Comparison of ENCODE assay signal across 8 mouse cellular contexts in genomic region chr11:32642899-32643886, GRCm38 (mm10). TPM values are rescaled to one million over a fixed set of nuclear protein-coding genes. Genes with fewer than 3 reads are reported as not detected.
DNase-seq lines count a peak whose midpoint lies in the region; ATAC-seq and TF ChIP-seq lines count a peak whose summit lies in the region.

No protein-coding gene starts in this region.

- H3K79me2 ChIP-seq in macrophage (ENCODE audit: inconsistent target), result peaks cover 53% of the 10 kb centered on the region

- H3K4me1 ChIP-seq in spleen, adult 2 months (ENCODE audit: control insufficient read depth, insufficient read depth, insufficient read length), result peaks cover 6% of the 10 kb centered on the region; the same call in 1 of the 2 replicates
- H3K4me1 ChIP-seq in forebrain, embryonic 11.5 days (replicated peaks; ENCODE audit: control insufficient read depth, insufficient read depth, low read length), result no peaks in the 10 kb centered on the region
- H3K4me1 ChIP-seq in hindbrain, embryonic 16.5 days (ENCODE audit: control insufficient read depth, insufficient read depth, low read depth, low read length), result peaks cover 16% of the 10 kb centered on the region

- H3K9me3 ChIP-seq in forebrain, embryonic 11.5 days (ENCODE audit: control insufficient read depth, low read length), result no peaks in the 10 kb centered on the region
- no peaks in the 10 kb centered on the region for H3K9me3 ChIP-seq in hindbrain, embryonic 16.5 days (ENCODE audit: control insufficient read depth, low read length)

- under 1% methylated on average over 54 of the region's 54 CpGs for WGBS in spleen, adult 2 months
- 1% methylated on average over 48 of the region's 54 CpGs for whole genome bisulfite sequencing in forebrain, embryonic 11.5 days
- WGBS in hindbrain, embryonic 16.5 days, result under 1% methylated on average over 36 of the region's 54 CpGs
- WGBS in macrophage (ENCODE audit: missing documents), result under 1% methylated on average over 48 of the region's 54 CpGs

- H3K4me3 ChIP-seq in spleen, adult 2 months (ENCODE audit: extremely low read depth, insufficient read depth, insufficient read length), result peak overlapping the region; percentile 69
- peak overlapping the region; percentile 99 for H3K4me3 ChIP-seq in forebrain, embryonic 11.5 days (ENCODE audit: low read depth, low read length)
- peak overlapping the region; percentile 96 for H3K4me3 ChIP-seq in hindbrain, embryonic 16.5 days (ENCODE audit: low read length)
- H3K4me3 ChIP-seq in macrophage (ENCODE audit: inconsistent target), result peak overlapping the region; percentile 76

- H3K27me3 ChIP-seq in spleen, adult 2 months (ENCODE audit: control insufficient read depth, insufficient read depth, low read length), result no peaks in the 10 kb centered on the region
- no peaks in the 10 kb centered on the region for H3K27me3 ChIP-seq in forebrain, embryonic 11.5 days (ENCODE audit: control insufficient read depth, insufficient read depth, low read length)
- no peaks in the 10 kb centered on the region for H3K27me3 ChIP-seq in hindbrain, embryonic 16.5 days (replicated peaks; ENCODE audit: control insufficient read depth, insufficient read depth, low read length)

- H3K4me2 ChIP-seq in forebrain, embryonic 11.5 days (ENCODE audit: low read depth, low read length, severe bottlenecking), result peak overlapping the region; percentile 47
- H3K4me2 ChIP-seq in hindbrain, embryonic 16.5 days (ENCODE audit: low read length), result peak overlapping the region; percentile 86

- H3K27ac ChIP-seq in spleen, adult 2 months (ENCODE audit: insufficient read depth, low read length), result peak overlapping the region; percentile 97
- H3K27ac ChIP-seq in forebrain, embryonic 11.5 days (ENCODE audit: low read depth, low read length), result peak overlapping the region; percentile 94
- H3K27ac ChIP-seq in hindbrain, embryonic 16.5 days (ENCODE audit: low read depth, low read length), result peak overlapping the region; percentile 99
- H3K27ac ChIP-seq in macrophage, result peak overlapping the region; percentile 61

- DNase-seq in embryo, embryonic 10.5 days (ENCODE audit: low spot score), result peak; percentile 46
- no peak for DNase-seq in embryo, embryonic 11 days
- no peak for DNase-seq in spleen, adult 2 months (ENCODE audit: low read depth in 1 of 2, low spot score in 2 of 2)
- DNase-seq in spleen, adult 12 weeks (ENCODE audit: low spot score), result no peak
- DNase-seq in forebrain, embryonic 11.5 days (ENCODE audit: low spot score), result peak; percentile 78
- DNase-seq in thymus, postnatal 0 days (ENCODE audit: low spot score), result peak; percentile 15

- no peak for TF ChIP-seq CTCF in spleen, adult 2 months (IDR thresholded peaks at IDR 0.05; ENCODE audit: extremely low read depth, insufficient read depth, insufficient read length, insufficient replicate concordance)

- no peak for TF ChIP-seq POLR2A in spleen, adult 2 months (IDR thresholded peaks at IDR 0.05; ENCODE audit: low read depth, low read length)

- peak overlapping the region; percentile 96 for H3K9ac ChIP-seq in forebrain, embryonic 11.5 days (ENCODE audit: low read length)
- peak overlapping the region; percentile 94 for H3K9ac ChIP-seq in hindbrain, embryonic 16.5 days (ENCODE audit: low read depth, low read length)

- peak; percentile 42 for ATAC-seq in forebrain, embryonic 11.5 days (replicated peaks; ENCODE audit: low FRiP score)
- peak; percentile 62 for ATAC-seq in hindbrain, embryonic 16.5 days

- H3K36me3 ChIP-seq in spleen, adult 2 months (ENCODE audit: control insufficient read depth, insufficient read depth, low read length), result no peaks in the 10 kb centered on the region
- H3K36me3 ChIP-seq in forebrain, embryonic 11.5 days (ENCODE audit: control insufficient read depth, insufficient read depth, low read length), result no peaks in the 10 kb centered on the region
- H3K36me3 ChIP-seq in hindbrain, embryonic 16.5 days (ENCODE audit: control insufficient read depth, insufficient read depth, low read length), result no peaks in the 10 kb centered on the region
- H3K36me3 ChIP-seq in macrophage (ENCODE audit: inconsistent target), result no peaks in the 10 kb centered on the region

RNA-seq across cellular contexts. Expression of gene Fbxw11, which starts 0.7 kb away (rescaled TPM):
- 20.2 and 23.6 TPM in 2 replicates for polyA plus RNA-seq in spleen, adult 2 months (2012; rRNA removed)
- 95.8 and 104 TPM in 2 replicates for polyA plus RNA-seq in forebrain, embryonic 11.5 days (2014; fragmentation: Nextera tagmentation; extraction: Ambion mirVana)
- 106 and 121 TPM in 2 replicates for polyA plus RNA-seq in hindbrain, embryonic 16.5 days (2015; fragmentation: Nextera tagmentation; extraction: Ambion mirVana)
- total RNA-seq in macrophage (2018; cell fraction: chromatin; rRNA removed), result 100 to 1,000 TPM in 6 of 26 experiments, 10 to 100 TPM in 20; 23.9 to 191 (median 48.0) TPM
- total RNA-seq in macrophage (2018; cell fraction: cytosol; rRNA removed), result 100 to 1,000 TPM in 1 of 26 experiments, 10 to 100 TPM in 25; 54.6 to 141 (median 67.0) TPM
- 100 to 1,000 TPM in 10 of 26 experiments, 10 to 100 TPM in 16; 40.5 to 222 (median 79.6) TPM for total RNA-seq in macrophage (2018; cell fraction: nucleus; rRNA removed)
- 33.3 to 53.6 TPM (median 51.5 TPM) in 3 replicates for polyA plus RNA-seq in macrophage (2018)
- polyA plus RNA-seq in thymus, postnatal 0 days (2015; fragmentation: Nextera tagmentation; extraction: Ambion mirVana), result 42.1 and 49.1 TPM in 2 replicates

Comparison
In these comparisons a context has a peak if more than half of its experiments do, and no peak if none do; other contexts are left out.
1. DNase-seq: peak in embryo, embryonic 10.5 days (single experiment), forebrain, embryonic 11.5 days (single experiment) and thymus, postnatal 0 days (single experiment); none in embryo, embryonic 11 days (single experiment), spleen, adult 2 months (0 of 2) and spleen, adult 12 weeks (single experiment).
2. Peak in every context shown above with its lines, with median percentiles within 50 percentile points of each other: H3K27ac ChIP-seq and H3K4me3 ChIP-seq.